Mouse (Mus musculus) midbrain, embryonic 12.5 days (tissue): ENCODE data around the gene Aurkb. TPM values are rescaled to one million over a fixed set of nuclear protein-coding genes. Genes with fewer than 3 reads are reported as not detected.

Source experiments
- ATAC-seq: fragments of 200-750 bp; cut with Nextera tagmentation; 2 replicates; pipeline ENCODE4 v1.8.0; 2017; ENCODE audit warnings: low read depth, moderate TSS enrichment, moderate library complexity; ENCODE audit not compliant: low FRiP score
- H3K27ac ChIP-seq: fragments of 300-500 bp; sonication (generic); replicated peaks from 2 replicates; pipeline ENCODE4 v1.5.1; 2016; ENCODE audit warnings: mild to moderate bottlenecking
- H3K27me3 ChIP-seq: fragments of 300-500 bp; sonication (generic); 2 replicates; pipeline ENCODE4 v1.6.1; 2016; ENCODE audit warnings: mild to moderate bottlenecking
- H3K36me3 ChIP-seq: fragments of 300-500 bp; sonication (generic); 2 replicates; pipeline ENCODE4 v1.6.1; 2016
- H3K4me1 ChIP-seq: fragments of 300-500 bp; sonication (generic); 2 replicates; pipeline ENCODE4 v1.6.1; 2016
- H3K4me2 ChIP-seq: fragments of 300-500 bp; sonication (generic); replicated peaks from 2 replicates; pipeline ENCODE4 v1.6.1; 2016; ENCODE audit warnings: mild to moderate bottlenecking, moderate library complexity
- H3K4me3 ChIP-seq: fragments of 300-500 bp; sonication (generic); 2 replicates; pipeline ENCODE4 v1.5.1; 2016; ENCODE audit warnings: mild to moderate bottlenecking
- H3K9ac ChIP-seq: fragments of 300-500 bp; sonication (generic); replicated peaks from 2 replicates; pipeline ENCODE4 v1.6.1; 2016; ENCODE audit warnings: mild to moderate bottlenecking, moderate library complexity
- H3K9me3 ChIP-seq: fragments of 300-500 bp; sonication (generic); 2 replicates; pipeline ENCODE4 v1.6.1; 2016; ENCODE audit warnings: mild to moderate bottlenecking
- WGBS: fragments of 180-500 bp; shearing (Covaris S2); methylation state at CpG from one replicate; pipeline ENCODE4 v1.1.7; 2016; 5-methylcytosine and 5-hydroxymethylcytosine counted together
- polyA plus RNA-seq: library from polyadenylated mRNA; unstranded; fragments of >200 nt; fragmentation: Nextera tagmentation; extraction: Ambion mirVana; gene quantifications from 2 replicates; pipeline ENCODE4 v1.2.1, GENCODE M21; 2016

Gene Aurkb
- polyA plus RNA-seq, 1 experiment from 2014 or later = 142 TPM

DNA sequence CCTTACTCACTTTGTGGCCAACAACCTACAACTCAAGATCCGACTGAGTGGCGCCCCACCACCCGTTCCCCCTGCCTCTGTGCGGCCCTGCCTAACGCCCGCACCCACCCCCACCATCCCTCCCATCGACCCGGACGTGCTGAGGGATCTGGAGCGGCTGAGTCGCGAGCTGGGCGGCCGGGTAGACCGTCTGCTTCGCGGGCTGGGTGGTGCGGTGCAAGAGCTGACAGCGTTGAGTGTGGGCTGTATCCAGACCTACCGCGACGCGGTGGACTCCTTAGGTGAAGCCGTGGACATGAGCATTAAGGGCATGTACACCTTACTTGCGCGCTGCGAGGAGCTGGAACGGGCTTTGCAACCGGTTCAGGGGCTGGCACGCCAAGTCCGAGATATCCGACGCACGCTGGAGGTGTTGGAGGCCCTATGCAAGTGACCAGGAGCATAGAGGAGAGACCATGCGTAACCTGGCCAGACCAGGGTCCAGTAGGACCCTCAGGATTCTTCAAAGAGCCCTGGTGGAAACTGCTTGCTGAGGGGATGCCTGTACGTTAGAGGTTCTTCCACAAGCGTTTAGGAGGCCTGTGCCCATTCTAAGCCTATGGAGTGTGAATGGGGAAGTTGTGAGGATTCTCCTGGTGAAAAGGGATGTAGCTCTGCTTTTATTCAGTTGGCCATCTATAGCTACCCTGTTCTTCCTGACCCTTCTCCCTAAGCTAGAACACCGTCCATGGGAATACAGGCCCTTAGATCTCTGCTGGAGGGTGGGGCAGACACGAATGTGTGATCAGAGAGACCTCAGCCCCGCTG lies 15.2 kb downstream of the Aurkb start:
- no peaks in the 10 kb centered on the region for H3K36me3 ChIP-seq
- peaks cover 8% of the 10 kb centered on the region; the same call in 1 of the 2 replicates for H3K27me3 ChIP-seq
- H3K4me2 ChIP-seq = peak overlapping the region; percentile 93
- peak overlapping the region; percentile 85 for H3K4me3 ChIP-seq
- WGBS = 1% methylated on average over 40 of the region's 40 CpGs
- no peak for ATAC-seq
- peak overlapping the region; percentile 87 for H3K9ac ChIP-seq
- H3K27ac ChIP-seq = peak overlapping the region; percentile 92
- peaks cover 29% of the 10 kb centered on the region for H3K4me1 ChIP-seq
- no peaks in the 10 kb centered on the region for H3K9me3 ChIP-seq

DNA sequence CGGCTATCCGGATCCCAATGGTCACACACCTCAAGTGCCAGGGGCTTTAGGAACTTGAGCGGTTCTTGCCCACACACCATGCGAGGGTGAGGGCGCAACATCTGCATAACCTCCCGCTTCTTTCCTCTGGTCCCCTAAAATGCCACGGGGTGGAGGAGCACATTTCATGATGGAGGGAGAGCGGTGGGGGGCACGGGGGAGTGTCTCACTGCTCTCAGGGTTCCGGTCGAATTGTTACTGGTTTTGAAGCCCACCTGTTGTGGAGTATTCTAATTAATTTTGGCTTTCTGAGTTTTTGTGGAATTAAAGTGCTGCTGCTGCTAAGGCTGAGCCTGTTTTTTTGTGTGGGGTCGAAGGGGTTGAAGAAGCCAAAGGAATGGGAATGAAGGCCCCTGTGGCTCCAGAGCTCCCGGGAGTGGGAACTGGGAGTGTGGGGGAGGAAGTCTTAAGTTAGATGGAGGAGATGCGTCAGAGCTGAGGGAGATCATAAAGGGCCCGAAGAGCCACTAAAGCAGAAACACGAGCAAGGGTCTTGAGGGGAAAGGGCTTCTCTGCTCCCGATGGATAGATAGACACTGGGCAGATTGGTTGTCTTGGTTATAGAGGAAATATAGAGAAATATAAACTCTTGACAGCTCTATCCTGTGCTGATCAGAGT lies 15.9 kb downstream of the Aurkb start:
- H3K9me3 ChIP-seq = no peaks in the 10 kb centered on the region
- H3K27me3 ChIP-seq = peaks cover 14% of the 10 kb centered on the region
- ATAC-seq = no peak
- peak overlapping the region; percentile 87 for H3K9ac ChIP-seq
- WGBS = 8% methylated on average over 17 of the region's 17 CpGs
- no peak overlapping the region for H3K27ac ChIP-seq
- peak overlapping the region; percentile 85 for H3K4me3 ChIP-seq
- H3K4me1 ChIP-seq = peaks cover 36% of the 10 kb centered on the region
- H3K36me3 ChIP-seq = no peaks in the 10 kb centered on the region
- peak overlapping the region; percentile 93 for H3K4me2 ChIP-seq

DNA sequence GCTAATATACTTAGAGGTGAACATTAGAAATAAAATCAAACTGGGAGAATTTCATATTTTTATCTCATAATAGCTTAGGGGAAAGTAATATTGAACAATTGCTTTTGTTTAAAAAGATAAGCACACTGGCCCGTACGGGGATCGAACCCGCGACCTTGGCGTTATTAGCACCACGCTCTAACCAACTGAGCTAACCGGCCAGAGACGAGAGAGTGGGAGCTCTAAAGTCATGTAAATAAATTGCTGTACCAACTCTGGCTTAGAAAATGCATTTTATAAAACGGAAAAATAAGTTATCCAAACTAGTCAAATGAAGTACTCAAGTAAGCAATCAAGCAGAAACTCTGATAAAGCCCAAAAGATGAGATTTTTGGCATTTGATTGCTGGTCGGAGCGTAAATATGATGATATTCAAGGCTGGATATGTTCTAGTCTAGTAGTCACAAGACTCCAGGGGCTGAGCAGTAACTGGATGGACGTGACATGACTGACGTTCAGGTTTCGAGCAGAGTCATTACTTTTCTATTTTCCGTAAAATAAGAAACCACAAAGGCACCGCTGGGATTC lies 16.8 kb downstream of the Aurkb start:
- Histone ChIP-seq H3K27me3 (peaks cover 15% of the 10 kb centered on the region), H3K4me2 (peak overlapping the region; percentile 93), H3K36me3 (no peaks in the 10 kb centered on the region), H3K4me1 (peaks cover 40% of the 10 kb centered on the region), H3K4me3 (peak overlapping the region; percentile 85), H3K27ac (no peak overlapping the region), H3K9me3 (no peaks in the 10 kb centered on the region), H3K9ac (no peak overlapping the region)
- ATAC-seq = no peak
- under 1% methylated on average over 17 of the region's 17 CpGs for WGBS

DNA sequence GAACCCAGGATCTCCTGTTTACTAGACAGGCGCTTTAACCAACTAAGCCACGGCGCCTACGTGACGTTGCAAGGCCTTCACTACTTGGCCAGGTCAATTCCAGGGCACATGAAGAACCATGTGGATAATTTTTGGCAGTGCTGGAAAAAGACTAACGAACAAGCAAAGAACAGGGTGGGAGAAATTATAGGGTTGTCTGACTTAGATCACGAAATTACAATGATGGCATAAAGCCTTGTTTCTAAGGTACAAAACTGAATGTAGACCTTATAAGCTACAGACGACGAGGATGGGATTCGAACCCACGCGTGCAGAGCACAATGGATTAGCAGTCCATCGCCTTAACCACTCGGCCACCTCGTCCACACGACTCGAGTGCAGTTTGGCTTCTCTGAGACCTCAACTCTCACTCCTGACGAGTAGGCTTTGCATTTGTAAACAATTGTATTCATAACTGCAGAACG lies 17.3 kb downstream of the Aurkb start:
- no peak for ATAC-seq
- Histone ChIP-seq H3K27ac (peak overlapping the region; percentile 66; the same call in 1 of the 2 replicates), H3K4me3 (peak overlapping the region; percentile 70), H3K9ac (no peak overlapping the region), H3K9me3 (no peaks in the 10 kb centered on the region), H3K27me3 (peaks cover 15% of the 10 kb centered on the region), H3K4me2 (peak overlapping the region; percentile 66), H3K36me3 (no peaks in the 10 kb centered on the region), H3K4me1 (peaks cover 40% of the 10 kb centered on the region)
- WGBS = 0% methylated on average over 19 of the region's 19 CpGs

DNA sequence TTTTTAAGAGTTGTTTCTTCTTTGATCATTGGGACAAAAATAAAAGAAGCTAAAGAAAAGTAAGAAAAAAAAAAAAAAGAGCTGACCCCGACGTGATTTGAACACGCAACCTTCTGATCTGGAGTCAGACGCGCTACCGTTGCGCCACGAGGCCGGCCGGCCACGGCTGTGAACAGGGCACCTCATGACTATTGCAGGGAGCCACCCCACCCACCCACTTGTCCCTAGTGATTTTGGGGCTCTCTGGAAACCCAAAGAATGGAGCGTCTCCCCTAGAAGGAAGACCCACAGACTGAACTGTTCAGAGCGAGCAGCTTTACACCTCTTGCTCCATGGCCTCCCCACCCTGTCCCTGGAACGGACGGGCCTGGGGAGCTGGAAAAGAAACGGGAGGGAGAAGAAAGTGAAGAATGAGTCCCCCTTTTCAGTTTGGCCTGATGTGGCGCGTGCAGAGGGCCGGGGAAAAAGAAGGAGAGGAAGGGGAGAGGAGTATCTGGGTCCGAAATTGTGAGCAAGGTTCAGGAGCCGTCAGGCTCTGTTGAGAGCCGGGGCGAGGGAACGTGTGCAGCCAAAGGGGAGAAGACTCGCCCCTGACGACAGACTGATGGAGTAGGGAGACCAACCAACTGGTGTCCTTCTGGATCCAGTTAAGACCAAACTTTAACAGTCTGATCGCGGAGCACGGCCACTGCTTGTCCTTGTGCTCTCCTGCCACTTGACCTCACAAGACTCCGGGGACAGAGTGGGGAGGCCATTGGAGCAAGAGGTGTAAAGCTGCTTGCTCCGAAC lies 18.2 kb downstream of the Aurkb start:
- under 1% methylated on average over 31 of the region's 31 CpGs for WGBS
- H3K4me1 ChIP-seq = peaks cover 36% of the 10 kb centered on the region
- H3K9me3 ChIP-seq = no peaks in the 10 kb centered on the region
- H3K27ac ChIP-seq = peak overlapping the region; percentile 71
- peak overlapping the region; percentile 66 for H3K4me2 ChIP-seq
- H3K27me3 ChIP-seq = peaks cover 15% of the 10 kb centered on the region
- no peaks in the 10 kb centered on the region for H3K36me3 ChIP-seq
- H3K9ac ChIP-seq = peak overlapping the region; percentile 67
- peak; percentile 27; the same call in 1 of the 2 replicates for ATAC-seq
- peak overlapping the region; percentile 70 for H3K4me3 ChIP-seq

DNA sequence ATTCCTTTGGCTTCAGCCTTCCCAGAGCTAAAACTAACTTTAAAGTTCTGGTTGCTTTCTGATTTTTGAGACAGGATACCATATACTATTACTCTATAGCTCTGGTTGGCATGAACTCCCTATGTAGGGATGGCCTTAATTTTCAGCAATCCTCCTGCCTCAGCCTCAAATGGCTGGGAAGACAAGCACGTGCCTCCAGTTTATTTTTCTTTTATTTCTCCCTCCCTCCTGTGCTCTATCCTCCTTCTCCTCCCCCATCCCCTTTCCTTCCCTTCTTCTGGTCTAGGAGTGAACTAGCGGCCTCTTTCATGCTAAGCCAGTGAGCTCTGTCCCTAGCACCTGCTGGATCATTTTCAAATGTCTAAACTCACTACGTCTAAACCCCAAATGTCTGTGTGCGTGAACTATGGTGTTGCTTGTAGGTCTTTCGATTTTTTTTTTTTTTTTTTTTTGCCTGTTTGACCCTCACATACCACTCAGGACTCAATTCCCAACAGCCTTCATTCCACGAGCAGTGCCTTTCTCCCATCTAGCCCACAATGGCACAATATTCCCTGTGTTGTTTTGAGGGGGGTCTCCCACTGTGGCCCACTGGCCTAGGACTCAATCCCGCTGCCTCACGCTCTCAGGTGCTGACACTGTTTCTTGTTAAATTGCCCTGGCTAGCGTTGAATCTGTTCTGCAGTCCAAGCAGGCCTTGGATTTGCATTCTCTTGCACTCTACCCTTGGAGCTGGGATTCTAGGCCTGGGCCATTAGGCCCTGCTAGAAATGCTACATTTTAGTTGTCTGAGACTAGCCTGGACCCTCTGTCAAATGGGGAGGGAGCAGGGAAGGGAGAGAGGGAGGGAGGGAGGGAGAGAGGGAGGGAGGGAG lies 19.0 kb downstream of the Aurkb start:
- H3K4me3 ChIP-seq = peak overlapping the region; percentile 70
- ATAC-seq = no peak
- H3K9ac ChIP-seq = peak overlapping the region; percentile 67
- H3K4me2 ChIP-seq = peak overlapping the region; percentile 66
- 49% methylated on average over 9 of the region's 9 CpGs for WGBS
- peaks cover 15% of the 10 kb centered on the region for H3K27me3 ChIP-seq
- H3K27ac ChIP-seq = peak overlapping the region; percentile 71; the same call in 1 of the 2 replicates
- H3K9me3 ChIP-seq = no peaks in the 10 kb centered on the region
- H3K4me1 ChIP-seq = peaks cover 34% of the 10 kb centered on the region
- no peaks in the 10 kb centered on the region for H3K36me3 ChIP-seq

DNA sequence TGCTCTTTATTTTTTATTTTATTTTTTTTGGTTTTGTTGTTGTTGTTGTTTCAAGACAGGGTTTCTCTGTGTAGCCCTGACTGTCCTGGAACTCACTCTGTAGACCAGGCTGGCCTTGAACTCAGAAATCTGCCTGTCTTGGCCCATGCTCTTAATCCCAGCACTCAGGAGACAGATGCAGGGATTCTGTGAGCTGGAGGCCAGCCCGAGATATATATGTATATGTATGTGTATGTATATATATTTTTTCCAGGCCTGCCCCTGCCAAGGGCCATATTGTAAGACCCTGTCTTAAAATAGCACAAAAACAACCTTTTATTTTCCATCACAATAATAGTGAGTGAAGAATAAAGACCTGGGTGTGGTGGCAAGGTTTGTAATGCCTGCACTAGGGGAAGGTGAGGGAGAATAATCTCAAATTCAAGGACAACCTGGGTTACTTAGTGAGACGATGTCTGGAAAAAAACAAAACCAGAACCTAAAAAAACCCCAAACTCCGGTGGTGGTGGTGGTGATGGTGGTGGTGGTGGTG lies 20.0 kb downstream of the Aurkb start:
- peaks cover 15% of the 10 kb centered on the region for H3K27me3 ChIP-seq
- no peak overlapping the region for H3K27ac ChIP-seq
- H3K4me3 ChIP-seq = peak overlapping the region; percentile 44; the same call in 1 of the 2 replicates
- H3K9me3 ChIP-seq = no peaks in the 10 kb centered on the region
- no peaks in the 10 kb centered on the region for H3K36me3 ChIP-seq
- 59% methylated on average over 3 of the region's 3 CpGs for WGBS
- no peak for ATAC-seq
- peak overlapping the region; percentile 90; the same call in 1 of the 2 replicates for H3K4me2 ChIP-seq
- H3K9ac ChIP-seq = no peak overlapping the region
- H3K4me1 ChIP-seq = peaks cover 35% of the 10 kb centered on the region

DNA sequence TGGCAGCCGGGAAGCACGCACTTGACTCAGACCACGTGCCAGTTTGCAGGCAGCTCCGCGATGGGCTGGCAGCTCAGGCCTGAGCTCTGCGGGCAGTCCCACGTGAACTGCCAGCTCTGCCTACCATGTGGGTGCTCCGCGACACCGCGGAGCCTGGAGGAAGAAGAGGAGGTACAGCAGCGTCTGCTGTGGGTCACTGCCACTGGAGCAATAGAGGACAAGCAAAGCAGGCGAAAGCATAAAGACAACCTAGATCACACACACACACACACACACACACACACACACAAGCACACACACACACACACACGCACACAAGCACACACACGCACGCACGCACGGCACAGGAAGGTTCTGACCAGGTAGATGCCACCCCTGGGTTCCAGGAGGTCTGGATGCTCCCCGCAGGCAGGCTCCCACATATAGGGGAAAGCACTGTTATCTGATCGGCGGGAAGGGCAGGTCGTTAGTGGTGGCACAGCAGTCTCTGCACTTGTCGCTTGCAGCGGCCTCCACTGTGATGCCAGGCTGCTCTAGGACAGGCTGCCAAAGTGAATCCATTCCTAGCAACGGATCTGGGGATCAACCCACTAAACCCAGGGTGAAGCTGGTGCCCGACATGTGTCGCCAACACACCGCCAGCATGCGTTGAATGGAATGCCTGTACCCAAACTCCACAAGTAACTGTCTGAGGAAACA lies 20.9 kb downstream of the Aurkb start:
- Histone ChIP-seq H3K4me2 (peak overlapping the region; percentile 90), H3K27ac (no peak overlapping the region), H3K27me3 (peaks cover 11% of the 10 kb centered on the region), H3K36me3 (no peaks in the 10 kb centered on the region), H3K9ac (peak overlapping the region; percentile 69), H3K4me3 (peak overlapping the region; percentile 44), H3K9me3 (no peaks in the 10 kb centered on the region), H3K4me1 (peaks cover 31% of the 10 kb centered on the region)
- ATAC-seq = no peak
- 1% methylated on average over 27 of the region's 29 CpGs for WGBS

DNA sequence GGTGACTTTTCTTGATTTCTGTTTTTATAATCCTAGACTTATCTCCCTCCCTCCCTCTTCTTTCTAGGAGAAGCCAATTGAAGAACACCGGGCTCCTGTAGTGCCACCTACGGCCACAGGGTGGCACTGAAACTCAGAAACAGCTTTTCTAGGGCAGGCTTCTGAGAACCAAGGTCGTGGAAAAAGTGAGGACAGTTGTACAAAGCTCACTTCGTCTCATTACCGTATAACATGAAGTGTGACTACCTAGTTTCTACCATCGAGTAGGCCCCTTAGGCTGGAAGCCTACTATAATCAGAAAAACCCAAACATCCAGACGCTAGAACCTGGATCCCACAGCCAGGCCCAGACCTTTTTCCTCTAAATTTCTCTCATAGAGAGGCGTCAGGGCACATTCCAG lies 21.5 kb downstream of the Aurkb start:
- Histone ChIP-seq H3K9me3 (no peaks in the 10 kb centered on the region), H3K4me2 (peak overlapping the region; percentile 90), H3K9ac (no peak overlapping the region), H3K27ac (no peak overlapping the region), H3K36me3 (no peaks in the 10 kb centered on the region), H3K4me1 (peaks cover 33% of the 10 kb centered on the region), H3K4me3 (peak overlapping the region; percentile 44), H3K27me3 (peaks cover 8% of the 10 kb centered on the region)
- 7% methylated on average over 8 of the region's 8 CpGs for WGBS
- no peak for ATAC-seq

DNA sequence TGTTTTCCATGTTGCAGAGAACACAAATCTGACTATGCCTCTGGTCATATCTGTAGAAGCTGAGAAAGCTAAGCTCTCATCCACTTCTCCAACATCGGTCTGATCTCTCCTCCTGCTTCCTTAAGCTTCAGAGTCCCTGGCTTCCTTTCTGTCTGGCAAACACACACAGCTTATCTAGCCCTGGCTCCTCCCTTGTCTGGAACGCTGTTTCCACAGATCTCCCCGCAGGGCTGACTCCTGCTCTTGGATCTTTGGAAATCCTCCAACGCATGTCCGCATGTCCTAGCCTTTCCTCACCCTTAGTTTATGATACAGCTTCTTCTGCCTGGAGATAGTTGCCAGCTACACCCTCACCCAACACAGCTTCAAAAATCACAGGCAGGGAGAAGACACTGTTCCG lies 22.2 kb downstream of the Aurkb start:
- WGBS = 58% methylated on average over 6 of the region's 6 CpGs
- Histone ChIP-seq H3K4me3 (no peak overlapping the region), H3K9ac (no peak overlapping the region), H3K4me1 (peaks cover 40% of the 10 kb centered on the region), H3K36me3 (no peaks in the 10 kb centered on the region), H3K9me3 (no peaks in the 10 kb centered on the region), H3K4me2 (no peak overlapping the region), H3K27me3 (peaks cover 8% of the 10 kb centered on the region), H3K27ac (no peak overlapping the region)
- ATAC-seq = no peak
